Mouse (Mus musculus) lung, postnatal 0 days (tissue): Measurements from ENCODE around the gene Cmss1. TPM values are rescaled to one million over a fixed set of nuclear protein-coding genes. Genes with fewer than 3 reads are reported as not detected.
A peak's percentile ranks its signal among the peaks of the same experiment; 100 is the strongest.

ENCODE experiments used
- ATAC-seq: fragments of 200-750 bp; cut with Nextera tagmentation; 2 replicates; pipeline ENCODE4 v1.8.0; 2017; ENCODE audit warnings: moderate library complexity
- DNase-seq: peaks from one replicate; pipeline ENCODE4 v3.0.0-alpha.2; 2016; ENCODE audit warnings: low spot score
- H3K27ac ChIP-seq: fragments of 300-500 bp; sonication (generic); 2 replicates; pipeline ENCODE4 v1.5.1; 2014; ENCODE audit warnings: antibody characterized with exemption, mild to moderate bottlenecking, low read length, mixed read lengths
- H3K27me3 ChIP-seq: fragments of 300-500 bp; sonication (generic); replicated peaks from 2 replicates; pipeline ENCODE4 v1.6.1; 2014; ENCODE audit warnings: low read length, mixed read lengths; ENCODE audit not compliant: insufficient read depth
- H3K36me3 ChIP-seq: fragments of 300-500 bp; sonication (generic); 2 replicates; pipeline ENCODE4 v1.6.1; 2014; ENCODE audit warnings: low read length, mixed read lengths; ENCODE audit not compliant: insufficient read depth
- H3K4me1 ChIP-seq: fragments of 300-500 bp; sonication (generic); 2 replicates; pipeline ENCODE4 v1.6.1; 2014; ENCODE audit warnings: antibody characterized with exemption, low read depth, low read length, mixed read lengths; ENCODE audit not compliant: insufficient read depth
- H3K4me2 ChIP-seq: fragments of 300-500 bp; sonication (generic); replicated peaks from 2 replicates; pipeline ENCODE4 v1.6.1; 2014; ENCODE audit warnings: low read depth, mild to moderate bottlenecking, low read length, moderate library complexity, mixed read lengths
- H3K4me3 ChIP-seq: fragments of 300-500 bp; sonication (generic); 2 replicates; pipeline ENCODE4 v1.5.1; 2014; ENCODE audit warnings: low read depth, low read length
- H3K9ac ChIP-seq: fragments of 300-500 bp; sonication (generic); replicated peaks from 2 replicates; pipeline ENCODE4 v1.6.1; 2014; ENCODE audit warnings: low read depth, mild to moderate bottlenecking
- H3K9me3 ChIP-seq: fragments of 300-500 bp; sonication (generic); 2 replicates; pipeline ENCODE4 v1.6.1; 2016; ENCODE audit warnings: low read length, mixed read lengths
- CTCF ChIP-seq: IDR thresholded peaks from 2 replicates; pipeline ENCODE4 v1.5.1; 2016; ENCODE audit warnings: antibody characterized with exemption, mild to moderate bottlenecking
- EP300 ChIP-seq: IDR thresholded peaks from 2 replicates; pipeline ENCODE4 v1.6.1; 2016; ENCODE audit warnings: antibody characterized with exemption, mild to moderate bottlenecking, control low read depth
- WGBS: fragments of 180-500 bp; shearing (Covaris S2); extraction: QIAGEN DNeasy Blood & Tissue Kit; methylation state at CpG from one replicate; pipeline ENCODE4 v1.1.7; 2014; 5-methylcytosine and 5-hydroxymethylcytosine counted together
- polyA plus RNA-seq: library from polyadenylated mRNA; unstranded; fragments of >200 nt; fragmentation: Nextera tagmentation; extraction: Ambion mirVana; gene quantifications from 2 replicates; pipeline ENCODE4 v1.2.1, GENCODE M21; 2015

Gene Cmss1
- polyA plus RNA-seq, 1 experiment from 2014 or later: 23.1 TPM

DNA sequence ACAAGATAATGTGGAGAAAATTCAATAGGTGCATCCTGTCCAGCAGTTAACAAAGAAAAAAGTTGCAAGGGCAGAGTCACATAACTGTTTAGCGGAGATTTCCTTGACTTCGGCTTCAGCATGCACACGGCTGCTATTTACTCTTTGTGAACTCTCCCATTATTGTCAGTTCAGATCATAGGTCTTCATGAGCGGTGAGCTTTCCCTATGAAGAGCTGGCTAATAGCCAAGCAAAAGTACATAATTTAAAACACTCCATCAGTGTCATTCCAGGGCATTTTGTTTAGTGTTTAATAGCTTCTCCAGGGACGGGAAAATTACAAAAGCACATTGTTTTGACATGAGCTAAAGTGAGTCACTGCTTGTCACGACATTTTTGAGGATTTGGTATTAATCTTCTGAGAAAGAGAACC, 74.6 kb downstream of the Cmss1 start:
- H3K4me3 ChIP-seq: no peak overlapping the region
- DNase-seq: peak; percentile 71
- no peak overlapping the region for H3K9ac ChIP-seq
- TF ChIP-seq CTCF (no peak), EP300 (peak; percentile 57)
- H3K4me1 ChIP-seq: no peaks in the 10 kb centered on the region; the same call in 1 of the 2 replicates
- no peaks in the 10 kb centered on the region for H3K36me3 ChIP-seq
- 24% methylated on average over 6 of the region's 6 CpGs for WGBS
- ATAC-seq: peak; percentile 67
- no peaks in the 10 kb centered on the region for H3K9me3 ChIP-seq
- H3K27me3 ChIP-seq: no peaks in the 10 kb centered on the region
- H3K27ac ChIP-seq: no peak overlapping the region; the same call in 1 of the 2 replicates
- H3K4me2 ChIP-seq: no peak overlapping the region

DNA sequence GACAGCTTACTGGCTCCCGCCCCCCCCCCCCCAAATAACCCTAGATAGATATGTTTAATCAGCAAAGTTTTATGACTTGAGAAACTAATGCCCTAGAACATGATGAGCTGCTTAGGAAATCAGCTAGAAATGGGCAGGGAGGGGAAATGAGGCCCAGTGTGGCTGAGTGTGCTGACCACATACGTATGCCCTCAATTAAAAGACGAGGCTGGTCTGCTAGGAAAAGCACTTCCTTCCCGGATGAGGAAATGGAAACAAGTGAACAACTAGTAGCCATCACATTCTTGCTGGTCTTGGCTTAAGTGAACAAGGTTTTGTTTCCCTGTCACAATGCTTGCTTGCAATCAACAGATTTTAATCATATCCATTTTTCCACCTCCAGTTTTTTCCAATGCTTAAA, 76.1 kb downstream of the Cmss1 start:
- Histone ChIP-seq H3K27ac (no peak overlapping the region), H3K9me3 (no peaks in the 10 kb centered on the region), H3K36me3 (no peaks in the 10 kb centered on the region), H3K4me2 (no peak overlapping the region), H3K4me3 (no peak overlapping the region), H3K4me1 (peaks cover 2% of the 10 kb centered on the region; the same call in 1 of the 2 replicates), H3K27me3 (no peaks in the 10 kb centered on the region), H3K9ac (no peak overlapping the region)
- peak; percentile 33 for DNase-seq
- ATAC-seq: no peak
- no peak for TF ChIP-seq CTCF
- TF ChIP-seq EP300: no peak
- WGBS: 62% methylated on average over 4 of the region's 4 CpGs

DNA sequence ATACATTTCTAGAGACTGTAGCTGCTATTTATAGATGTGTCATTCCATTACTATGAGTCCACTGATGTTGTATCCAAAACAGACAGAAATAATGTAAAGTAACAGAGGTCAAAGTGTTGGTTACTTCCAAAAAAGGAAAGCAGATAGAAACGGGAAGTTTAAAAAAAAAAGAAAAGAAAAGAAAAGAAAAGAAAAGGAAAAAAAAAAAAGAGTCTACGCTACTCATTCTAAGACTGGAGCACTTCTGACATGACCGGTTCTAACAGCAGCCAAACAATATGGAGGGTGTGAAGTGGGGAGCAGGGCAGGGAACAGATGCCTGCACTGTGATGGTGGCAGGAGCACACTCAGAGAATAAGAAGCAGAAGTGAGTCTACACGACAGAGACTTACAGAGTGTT, 78.2 kb downstream of the Cmss1 start:
- H3K4me1 ChIP-seq: peaks cover 4% of the 10 kb centered on the region; the same call in 1 of the 2 replicates
- no peak overlapping the region for H3K4me2 ChIP-seq
- H3K9ac ChIP-seq: no peak overlapping the region
- no peak for ATAC-seq
- H3K4me3 ChIP-seq: no peak overlapping the region
- no peaks in the 10 kb centered on the region for H3K27me3 ChIP-seq
- 51% methylated on average over 4 of the region's 4 CpGs for WGBS
- H3K27ac ChIP-seq: no peak overlapping the region
- no peaks in the 10 kb centered on the region for H3K36me3 ChIP-seq
- no peaks in the 10 kb centered on the region for H3K9me3 ChIP-seq
- DNase-seq: peak; percentile 52
- TF ChIP-seq EP300: no peak
- no peak for TF ChIP-seq CTCF

DNA sequence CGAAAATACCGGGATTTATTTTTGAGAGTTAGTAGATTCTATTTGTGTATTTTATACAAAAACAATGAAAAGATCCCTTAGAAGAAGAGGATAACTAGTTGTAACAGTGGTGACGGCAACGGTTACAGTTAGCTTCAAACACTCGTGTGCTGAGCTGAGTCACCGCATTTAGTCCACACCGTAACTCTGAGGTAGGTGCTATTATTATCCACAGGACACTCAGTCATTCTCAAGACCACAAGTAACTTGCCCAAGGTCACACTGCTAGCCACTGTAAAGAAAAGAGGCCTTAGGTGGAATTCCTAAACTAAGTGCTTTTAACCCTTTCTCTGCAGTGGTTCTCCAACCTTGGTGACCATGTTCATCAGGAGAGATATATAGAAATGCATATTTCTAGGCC, 79.8 kb downstream of the Cmss1 start:
- no peak for DNase-seq
- no peak for TF ChIP-seq EP300
- TF ChIP-seq CTCF: no peak
- Histone ChIP-seq H3K9me3 (no peaks in the 10 kb centered on the region), H3K27ac (no peak overlapping the region), H3K4me1 (peaks cover 4% of the 10 kb centered on the region; the same call in 1 of the 2 replicates), H3K27me3 (no peaks in the 10 kb centered on the region), H3K36me3 (no peaks in the 10 kb centered on the region), H3K9ac (no peak overlapping the region), H3K4me3 (no peak overlapping the region), H3K4me2 (no peak overlapping the region)
- 68% methylated on average over 7 of the region's 7 CpGs for WGBS
- ATAC-seq: no peak

- H3K27ac ChIP-seq: no peak overlapping the region
- no peak overlapping the region for H3K4me2 ChIP-seq
- peak; percentile 23; the same call in 1 of the 2 replicates for ATAC-seq
- H3K27me3 ChIP-seq: no peaks in the 10 kb centered on the region
- no peak overlapping the region for H3K9ac ChIP-seq
- no peaks in the 10 kb centered on the region for H3K36me3 ChIP-seq
- H3K4me1 ChIP-seq: peaks cover 4% of the 10 kb centered on the region; the same call in 1 of the 2 replicates
- TF ChIP-seq CTCF: no peak
- no peak for TF ChIP-seq EP300
- H3K9me3 ChIP-seq: no peaks in the 10 kb centered on the region
- H3K4me3 ChIP-seq: no peak overlapping the region
- DNase-seq: peak; percentile 46
- WGBS: 56% methylated on average over 4 of the region's 4 CpGs
Observed at GRCm38 (mm10) chr16:57525476-57525875, 81.2 kb downstream of the Cmss1 start.

GRCm38 (mm10) chr16:57525046-57525445, 81.6 kb downstream of the Cmss1 start:
- no peaks in the 10 kb centered on the region for H3K27me3 ChIP-seq
- peaks cover 4% of the 10 kb centered on the region; the same call in 1 of the 2 replicates for H3K4me1 ChIP-seq
- H3K9me3 ChIP-seq: no peaks in the 10 kb centered on the region
- no peak overlapping the region for H3K27ac ChIP-seq
- no peaks in the 10 kb centered on the region for H3K36me3 ChIP-seq
- H3K4me3 ChIP-seq: no peak overlapping the region
- no peak overlapping the region for H3K4me2 ChIP-seq
- H3K9ac ChIP-seq: no peak overlapping the region
- TF ChIP-seq EP300: no peak
- TF ChIP-seq CTCF: no peak
- ATAC-seq: no peak
- WGBS: 56% methylated on average over 5 of the region's 5 CpGs
- peak; percentile 44 for DNase-seq

- DNase-seq (no peak), ATAC-seq (peak; percentile 41; the same call in 1 of the 2 replicates)
- Histone ChIP-seq H3K4me2 (no peak overlapping the region), H3K9ac (no peak overlapping the region), H3K4me1 (no peaks in the 10 kb centered on the region), H3K4me3 (no peak overlapping the region), H3K27me3 (no peaks in the 10 kb centered on the region), H3K36me3 (no peaks in the 10 kb centered on the region), H3K9me3 (no peaks in the 10 kb centered on the region), H3K27ac (no peak overlapping the region)
- TF ChIP-seq EP300 (no peak), CTCF (no peak)
- WGBS: 60% methylated on average over 10 of the region's 10 CpGs
Observed at GRCm38 (mm10) chr16:57515636-57516035, 91.0 kb downstream of the Cmss1 start.
